Mouse (Mus musculus) B cell, adult (primary cell): Measurements from ENCODE around the gene Nck1. TPM values are rescaled to one million over a fixed set of nuclear protein-coding genes. Genes with fewer than 3 reads are reported as not detected.

Experiments
- total RNA-seq: library from RNA; stranded (reverse); gene quantifications from 4 replicates; pipeline ENCODE4 v1.2.4, GENCODE M21; 2023; ENCODE audit not compliant: inconsistent age

The Nck1 gene
- 32.4 to 41.7 TPM (median 35.8 TPM) in 4 replicates for total RNA-seq

GRCm38 (mm10) chr9:100545715-100546593 is at the start of gene Nck1:
TSS of gene Nck1 (minus strand) at chr9:100546134.

DNA sequence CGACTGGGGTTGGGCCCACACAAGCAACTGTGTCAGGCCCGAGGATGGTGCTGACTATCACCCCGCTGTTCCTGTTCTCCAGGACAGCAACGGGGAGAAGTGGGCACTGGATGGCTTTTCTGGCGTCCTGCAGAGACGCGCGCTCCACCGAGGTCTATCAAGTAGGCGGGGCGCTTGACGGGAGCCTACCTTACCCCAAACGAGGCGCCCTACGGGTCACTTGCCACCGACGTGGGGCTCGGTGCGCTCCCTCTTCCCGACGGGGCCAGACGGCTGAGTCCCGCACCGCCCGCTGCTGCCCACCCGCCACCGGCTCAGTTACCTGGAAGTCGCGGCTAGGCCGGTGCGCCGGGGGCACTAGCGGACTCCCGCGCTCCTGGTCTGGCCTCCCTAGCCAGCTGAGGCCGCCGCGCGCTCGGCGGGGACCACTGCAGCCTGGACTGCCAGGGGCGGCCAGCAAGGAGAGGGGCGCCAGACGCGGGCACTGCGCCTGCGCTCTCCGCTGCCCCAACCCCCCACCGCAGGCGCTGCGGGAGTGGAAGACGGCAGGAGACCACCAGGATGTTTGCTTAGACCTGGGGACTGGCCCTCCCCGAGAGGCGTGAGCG is 24.8 kb upstream of the Nck1 start, which contains the start of gene Slc35g2:
Slc35g2 (minus strand) TSS at position 465 of the 608 bp plus-strand sequence.

GRCm38 (mm10) chr9:100486431-100486830 is 59.5 kb downstream of the Nck1 start, which contains the start of gene Il20rb:
TSS of gene Il20rb (minus strand) at chr9:100486788.

Other genes starting within 250 kb of the Nck1 start
- gene Il20rb, start 59.3 kb downstream of the Nck1 start, total RNA-seq = 2.8 to 3.7 TPM (median 2.9 TPM) in 4 replicates
- not detected in 4 replicates for gene Slc35g2, start 25.0 kb upstream of the Nck1 start, total RNA-seq
- 77.0 to 97.2 TPM (median 91.2 TPM) in 4 replicates for gene Stag1, start 51.7 kb upstream of the Nck1 start, total RNA-seq